Mouse (Mus musculus) liver, embryonic 15.5 days (tissue): ENCODE data around the gene Clec11a. TPM values are rescaled to one million over a fixed set of nuclear protein-coding genes. Genes with fewer than 3 reads are reported as not detected.

Experiments used
- ATAC-seq: fragments of 200-750 bp; cut with Nextera tagmentation; 2 replicates; pipeline ENCODE4 v1.8.0; 2017; ENCODE audit warnings: moderate number of reproducible peaks, mild to moderate bottlenecking, moderate library complexity; ENCODE audit not compliant: insufficient read depth
- H3K27ac ChIP-seq: fragments of 300-500 bp; sonication (generic); replicated peaks from 2 replicates; pipeline ENCODE4 v1.5.1; 2015; ENCODE audit warnings: mild to moderate bottlenecking, inconsistent platforms
- H3K27me3 ChIP-seq: fragments of 300-500 bp; sonication (generic); 2 replicates; pipeline ENCODE4 v1.6.1; 2015; ENCODE audit warnings: mild to moderate bottlenecking, inconsistent platforms
- H3K36me3 ChIP-seq: fragments of 300-500 bp; sonication (generic); replicated peaks from 2 replicates; pipeline ENCODE4 v1.6.1; 2015; ENCODE audit warnings: moderate library complexity, mild to moderate bottlenecking, inconsistent platforms
- H3K4me1 ChIP-seq: fragments of 300-500 bp; sonication (generic); replicated peaks from 2 replicates; pipeline ENCODE4 v1.6.1; 2015; ENCODE audit warnings: inconsistent platforms
- H3K4me2 ChIP-seq: fragments of 300-500 bp; sonication (generic); 2 replicates; pipeline ENCODE4 v1.6.1; 2015; ENCODE audit warnings: moderate library complexity, mild to moderate bottlenecking, inconsistent platforms
- H3K4me3 ChIP-seq: fragments of 300-500 bp; sonication (generic); replicated peaks from 2 replicates; pipeline ENCODE4 v1.5.1; 2015; ENCODE audit warnings: mild to moderate bottlenecking, inconsistent platforms
- H3K9ac ChIP-seq: fragments of 300-500 bp; sonication (generic); 2 replicates; pipeline ENCODE4 v1.6.1; 2015; ENCODE audit warnings: moderate library complexity, mild to moderate bottlenecking, inconsistent platforms
- H3K9me3 ChIP-seq: fragments of 300-500 bp; sonication (generic); replicated peaks from 2 replicates; pipeline ENCODE4 v1.6.1; 2016; ENCODE audit warnings: inconsistent platforms
- WGBS: fragments of 180-500 bp; shearing (Covaris S2); methylation state at CpG from one replicate; pipeline ENCODE4 v1.1.7; 2015; ENCODE audit warnings: mixed read lengths; ENCODE audit not compliant: insufficient replicate concordance; 5-methylcytosine and 5-hydroxymethylcytosine counted together
- polyA plus RNA-seq: library from polyadenylated mRNA; unstranded; fragments of >200 nt; fragmentation: Nextera tagmentation; extraction: Ambion mirVana; gene quantifications from 2 replicates; pipeline ENCODE4 v1.2.1, GENCODE M21; 2015

Clec11a gene
- 0.54 and 0.63 TPM in 2 replicates for polyA plus RNA-seq

GRCm38 (mm10) chr7:44306516-44307240 lies at the start of gene Clec11a:
Clec11a (minus strand) TSS chr7:44306902.
- Histone ChIP-seq H3K4me1 (peaks cover 35% of the 10 kb centered on the region), H3K27me3 (peaks cover 63% of the 10 kb centered on the region), H3K4me2 (peak within 1 kb of the TSS; percentile 89), H3K36me3 (no peaks in the 10 kb centered on the region), H3K9me3 (no peaks in the 10 kb centered on the region), H3K9ac (no peak within 1 kb of the TSS), H3K27ac (no peak within 1 kb of the TSS), H3K4me3 (peak within 1 kb of the TSS; percentile 64; the same call in 1 of the 2 replicates)
- no peak for ATAC-seq
- WGBS, result 46% methylated on average over 6 of the region's 6 CpGs

- no peaks in the 10 kb centered on the region for H3K9me3 ChIP-seq
- no peak overlapping the region for H3K9ac ChIP-seq
- H3K4me3 ChIP-seq, result no peak overlapping the region
- H3K36me3 ChIP-seq, result no peaks in the 10 kb centered on the region
- peaks cover 16% of the 10 kb centered on the region for H3K4me1 ChIP-seq
- 58% methylated on average over 6 of the region's 6 CpGs for WGBS
- ATAC-seq, result no peak
- no peak overlapping the region for H3K4me2 ChIP-seq
- H3K27ac ChIP-seq, result no peak overlapping the region
- peaks cover 98% of the 10 kb centered on the region for H3K27me3 ChIP-seq
Measured at GRCm38 (mm10) chr7:44355411-44355810, 48.7 kb upstream of the Clec11a start.

GRCm38 (mm10) chr7:44353601-44354340 lies 47.1 kb upstream of the Clec11a start:
- Histone ChIP-seq H3K36me3 (no peaks in the 10 kb centered on the region), H3K27me3 (peaks cover 98% of the 10 kb centered on the region), H3K9me3 (no peaks in the 10 kb centered on the region), H3K4me1 (0 out of 2 replicates have a peak, but pooled peaks cover 3% of the 10 kb centered on the region), H3K27ac (no peak overlapping the region), H3K4me3 (no peak overlapping the region), H3K9ac (no peak overlapping the region), H3K4me2 (no peak overlapping the region)
- no peak for ATAC-seq
- WGBS, result 2% methylated on average over 35 of the region's 35 CpGs

- ATAC-seq, result no peak
- no peak overlapping the region for H3K4me2 ChIP-seq
Measured at GRCm38 (mm10) chr7:44352750-44353600, 46.3 kb upstream of the Clec11a start.

GRCm38 (mm10) chr7:44351881-44352749 lies 45.4 kb upstream of the Clec11a start:
- no peak for ATAC-seq
- 7% methylated on average over 71 of the region's 71 CpGs for WGBS
- 0 out of 2 replicates have a peak, but pooled peaks cover 3% of the 10 kb centered on the region for H3K4me1 ChIP-seq
- H3K27me3 ChIP-seq, result peaks cover 98% of the 10 kb centered on the region
- no peak overlapping the region for H3K27ac ChIP-seq
- no peak overlapping the region for H3K4me2 ChIP-seq
- H3K9me3 ChIP-seq, result no peaks in the 10 kb centered on the region
- H3K9ac ChIP-seq, result no peak overlapping the region
- no peak overlapping the region for H3K4me3 ChIP-seq
- H3K36me3 ChIP-seq, result no peaks in the 10 kb centered on the region

More at GRCm38 (mm10) chr7:44352750-44353600, 46.3 kb upstream of the Clec11a start:
- Histone ChIP-seq H3K36me3 (no peaks in the 10 kb centered on the region), H3K4me1 (0 out of 2 replicates have a peak, but pooled peaks cover 3% of the 10 kb centered on the region), H3K27me3 (peaks cover 100% of the 10 kb centered on the region), H3K27ac (no peak overlapping the region), H3K4me3 (no peak overlapping the region), H3K9me3 (no peaks in the 10 kb centered on the region), H3K9ac (no peak overlapping the region)
- 4% methylated on average over 70 of the region's 71 CpGs for WGBS

GRCm38 (mm10) chr7:44350957-44351711 lies 44.4 kb upstream of the Clec11a start:
- Histone ChIP-seq H3K27ac (no peak overlapping the region), H3K9me3 (no peaks in the 10 kb centered on the region), H3K27me3 (peaks cover 94% of the 10 kb centered on the region), H3K9ac (no peak overlapping the region), H3K4me2 (peak overlapping the region; percentile 13; the same call in 1 of the 2 replicates), H3K4me1 (0 out of 2 replicates have a peak, but pooled peaks cover 3% of the 10 kb centered on the region), H3K36me3 (no peaks in the 10 kb centered on the region), H3K4me3 (no peak overlapping the region)
- 6% methylated on average over 25 of the region's 25 CpGs for WGBS
- ATAC-seq, result no peak

- H3K9me3 ChIP-seq, result no peaks in the 10 kb centered on the region
- H3K4me3 ChIP-seq, result no peak overlapping the region
- H3K9ac ChIP-seq, result no peak overlapping the region
- ATAC-seq, result no peak
- H3K27me3 ChIP-seq, result peaks cover 79% of the 10 kb centered on the region
- WGBS, result 13% methylated on average over 3 of the region's 3 CpGs
- H3K4me2 ChIP-seq, result no peak overlapping the region
- no peaks in the 10 kb centered on the region for H3K36me3 ChIP-seq
- H3K27ac ChIP-seq, result no peak overlapping the region
- 0 out of 2 replicates have a peak, but pooled peaks cover 3% of the 10 kb centered on the region for H3K4me1 ChIP-seq
Measured at GRCm38 (mm10) chr7:44349043-44349442, 42.3 kb upstream of the Clec11a start.

- Histone ChIP-seq H3K9me3 (no peaks in the 10 kb centered on the region), H3K4me2 (no peak overlapping the region), H3K4me3 (no peak overlapping the region), H3K27ac (no peak overlapping the region), H3K4me1 (no peaks in the 10 kb centered on the region), H3K27me3 (peaks cover 53% of the 10 kb centered on the region), H3K9ac (no peak overlapping the region), H3K36me3 (no peaks in the 10 kb centered on the region)
- WGBS, result 53% methylated on average over 12 of the region's 12 CpGs
- ATAC-seq, result no peak
Measured at GRCm38 (mm10) chr7:44344622-44345021, 37.9 kb upstream of the Clec11a start.

- Histone ChIP-seq H3K36me3 (no peaks in the 10 kb centered on the region), H3K4me1 (no peaks in the 10 kb centered on the region), H3K27ac (no peak overlapping the region), H3K4me3 (no peak overlapping the region), H3K9me3 (no peaks in the 10 kb centered on the region), H3K4me2 (no peak overlapping the region), H3K27me3 (peaks cover 51% of the 10 kb centered on the region), H3K9ac (no peak overlapping the region)
- WGBS, result 19% methylated on average over 11 of the region's 11 CpGs
- no peak for ATAC-seq
Measured at GRCm38 (mm10) chr7:44343459-44344015, 36.8 kb upstream of the Clec11a start.
